Mouse (Mus musculus): Measurements from ENCODE around the gene Ssh2. TPM values are rescaled to one million over a fixed set of nuclear protein-coding genes. Genes with fewer than 3 reads are reported as not detected.

Ssh2 gene
- polyA plus RNA-seq, 1 experiment from 2014 or later = 11.3 TPM

GRCm38 (mm10) chr11:77485229-77485628 is 269.1 kb downstream of the Ssh2 start:
- DNase-seq (ENCODE audit: low spot score) = peak; percentile 66
- Histone ChIP-seq H3K4me3 (ENCODE audit: low read depth, low read length) (no peak overlapping the region), H3K36me3 (ENCODE audit: control insufficient read depth, insufficient read depth, low read length) (no peaks in the 10 kb centered on the region), H3K27ac (replicated peaks; ENCODE audit: low read depth, low read length) (no peak overlapping the region), H3K4me1 (ENCODE audit: control insufficient read depth, insufficient read depth, low read length) (peaks cover 35% of the 10 kb centered on the region), H3K4me2 (ENCODE audit: low read depth, low read length) (no peak overlapping the region), H3K27me3 (replicated peaks; ENCODE audit: control insufficient read depth, insufficient read depth, low read length) (no peaks in the 10 kb centered on the region), H3K9ac (ENCODE audit: low read depth, low read length) (no peak overlapping the region), H3K9me3 (ENCODE audit: control insufficient read depth, low read length) (no peaks in the 10 kb centered on the region)
- 48% methylated on average over 6 of the region's 6 CpGs for WGBS
- ATAC-seq (ENCODE audit: low read depth) = peak; percentile 17; the same call in 1 of the 2 replicates

GRCm38 (mm10) chr11:77486798-77487197 is 270.7 kb downstream of the Ssh2 start:
- H3K27ac ChIP-seq (replicated peaks; ENCODE audit: low read depth, low read length) = no peak overlapping the region
- H3K9ac ChIP-seq (ENCODE audit: low read depth, low read length) = peak overlapping the region; percentile 25; the same call in 1 of the 2 replicates
- H3K4me2 ChIP-seq (ENCODE audit: low read depth, low read length) = 0 out of 2 replicates have a peak overlapping the region, but pooled peaks have one; percentile 7
- ATAC-seq (ENCODE audit: low read depth) (no peak), DNase-seq (ENCODE audit: low spot score) (peak; percentile 42)
- H3K9me3 ChIP-seq (ENCODE audit: control insufficient read depth, low read length) = no peaks in the 10 kb centered on the region
- H3K4me1 ChIP-seq (ENCODE audit: control insufficient read depth, insufficient read depth, low read length) = peaks cover 44% of the 10 kb centered on the region
- WGBS = 61% methylated on average over 5 of the region's 5 CpGs
- no peaks in the 10 kb centered on the region for H3K36me3 ChIP-seq (ENCODE audit: control insufficient read depth, insufficient read depth, low read length)
- no peaks in the 10 kb centered on the region for H3K27me3 ChIP-seq (replicated peaks; ENCODE audit: control insufficient read depth, insufficient read depth, low read length)
- H3K4me3 ChIP-seq (ENCODE audit: low read depth, low read length) = no peak overlapping the region

- DNase-seq (ENCODE audit: low spot score) (no peak), ATAC-seq (ENCODE audit: low read depth) (no peak)
- WGBS = 3% methylated on average over 25 of the region's 55 CpGs
- H3K27ac ChIP-seq (replicated peaks; ENCODE audit: low read depth, low read length) = peak overlapping the region; percentile 70; the same call in 1 of the 2 replicates
- H3K9ac ChIP-seq (ENCODE audit: low read depth, low read length) = peak overlapping the region; percentile 84
- H3K9me3 ChIP-seq (ENCODE audit: control insufficient read depth, low read length) = no peaks in the 10 kb centered on the region
- H3K27me3 ChIP-seq (replicated peaks; ENCODE audit: control insufficient read depth, insufficient read depth, low read length) = no peaks in the 10 kb centered on the region
- peak overlapping the region; percentile 95 for H3K4me2 ChIP-seq (ENCODE audit: low read depth, low read length)
- H3K36me3 ChIP-seq (ENCODE audit: control insufficient read depth, insufficient read depth, low read length) = no peaks in the 10 kb centered on the region
- peaks cover 50% of the 10 kb centered on the region for H3K4me1 ChIP-seq (ENCODE audit: control insufficient read depth, insufficient read depth, low read length)
- peak overlapping the region; percentile 91 for H3K4me3 ChIP-seq (ENCODE audit: low read depth, low read length)
These were observed 272.9 kb downstream of the Ssh2 start for GRCm38 (mm10) chr11:77488771-77489581.

GRCm38 (mm10) chr11:77489591-77490235 is 273.6 kb downstream of the Ssh2 start, which contains the start of gene Ankrd13b:
Ankrd13b (minus strand) TSS chr11:77489678.
- Histone ChIP-seq H3K36me3 (ENCODE audit: control insufficient read depth, insufficient read depth, low read length) (no peaks in the 10 kb centered on the region), H3K27me3 (replicated peaks; ENCODE audit: control insufficient read depth, insufficient read depth, low read length) (no peaks in the 10 kb centered on the region), H3K9ac (ENCODE audit: low read depth, low read length) (peak within 1 kb of the TSS; percentile 84), H3K9me3 (ENCODE audit: control insufficient read depth, low read length) (no peaks in the 10 kb centered on the region), H3K27ac (replicated peaks; ENCODE audit: low read depth, low read length) (peak within 1 kb of the TSS; percentile 70; the same call in 1 of the 2 replicates), H3K4me3 (ENCODE audit: low read depth, low read length) (peak within 1 kb of the TSS; percentile 91), H3K4me1 (ENCODE audit: control insufficient read depth, insufficient read depth, low read length) (peaks cover 58% of the 10 kb centered on the region), H3K4me2 (ENCODE audit: low read depth, low read length) (peak within 1 kb of the TSS; percentile 95)
- peak; percentile 53 for ATAC-seq (ENCODE audit: low read depth)
- peak; percentile 91 for DNase-seq (ENCODE audit: low spot score)
- under 1% methylated on average over 10 of the region's 87 CpGs for WGBS

- Histone ChIP-seq H3K9ac (ENCODE audit: low read depth, low read length) (0 out of 2 replicates have a peak overlapping the region, but pooled peaks have one; percentile 84), H3K9me3 (ENCODE audit: control insufficient read depth, low read length) (no peaks in the 10 kb centered on the region), H3K36me3 (ENCODE audit: control insufficient read depth, insufficient read depth, low read length) (no peaks in the 10 kb centered on the region), H3K4me1 (ENCODE audit: control insufficient read depth, insufficient read depth, low read length) (peaks cover 56% of the 10 kb centered on the region), H3K4me3 (ENCODE audit: low read depth, low read length) (peak overlapping the region; percentile 91; the same call in 1 of the 2 replicates), H3K27me3 (replicated peaks; ENCODE audit: control insufficient read depth, insufficient read depth, low read length) (no peaks in the 10 kb centered on the region), H3K27ac (replicated peaks; ENCODE audit: low read depth, low read length) (peak overlapping the region; percentile 92), H3K4me2 (ENCODE audit: low read depth, low read length) (peak overlapping the region; percentile 95)
- ATAC-seq (ENCODE audit: low read depth) (no peak), DNase-seq (ENCODE audit: low spot score) (no peak)
- WGBS = 60% methylated on average over 6 of the region's 6 CpGs
These were observed 274.4 kb downstream of the Ssh2 start for GRCm38 (mm10) chr11:77490451-77490850.

- Histone ChIP-seq H3K4me2 (ENCODE audit: low read depth, low read length) (peak overlapping the region; percentile 95), H3K27me3 (replicated peaks; ENCODE audit: control insufficient read depth, insufficient read depth, low read length) (no peaks in the 10 kb centered on the region), H3K4me3 (ENCODE audit: low read depth, low read length) (peak overlapping the region; percentile 86), H3K9me3 (ENCODE audit: control insufficient read depth, low read length) (no peaks in the 10 kb centered on the region), H3K36me3 (ENCODE audit: control insufficient read depth, insufficient read depth, low read length) (no peaks in the 10 kb centered on the region), H3K4me1 (ENCODE audit: control insufficient read depth, insufficient read depth, low read length) (peaks cover 55% of the 10 kb centered on the region), H3K9ac (ENCODE audit: low read depth, low read length) (peak overlapping the region; percentile 70), H3K27ac (replicated peaks; ENCODE audit: low read depth, low read length) (peak overlapping the region; percentile 92)
- 0% methylated on average over 13 of the region's 13 CpGs for WGBS
- ATAC-seq (ENCODE audit: low read depth) (peak; percentile 80), DNase-seq (ENCODE audit: low spot score) (peak; percentile 96)
These were observed 275.0 kb downstream of the Ssh2 start for GRCm38 (mm10) chr11:77491123-77491501.

GRCm38 (mm10) chr11:77491502-77492291 is 275.6 kb downstream of the Ssh2 start:
- Histone ChIP-seq H3K27ac (replicated peaks; ENCODE audit: low read depth, low read length) (peak overlapping the region; percentile 92), H3K9ac (ENCODE audit: low read depth, low read length) (peak overlapping the region; percentile 70), H3K4me1 (ENCODE audit: control insufficient read depth, insufficient read depth, low read length) (peaks cover 54% of the 10 kb centered on the region), H3K9me3 (ENCODE audit: control insufficient read depth, low read length) (no peaks in the 10 kb centered on the region), H3K4me2 (ENCODE audit: low read depth, low read length) (peak overlapping the region; percentile 95), H3K4me3 (ENCODE audit: low read depth, low read length) (peak overlapping the region; percentile 86), H3K27me3 (replicated peaks; ENCODE audit: control insufficient read depth, insufficient read depth, low read length) (no peaks in the 10 kb centered on the region), H3K36me3 (ENCODE audit: control insufficient read depth, insufficient read depth, low read length) (no peaks in the 10 kb centered on the region)
- DNase-seq (ENCODE audit: low spot score) = peak; percentile 93
- 0% methylated on average over 18 of the region's 23 CpGs for WGBS
- peak; percentile 81 for ATAC-seq (ENCODE audit: low read depth)

- Histone ChIP-seq H3K4me2 (ENCODE audit: low read depth, low read length) (peak overlapping the region; percentile 95), H3K9ac (ENCODE audit: low read depth, low read length) (peak overlapping the region; percentile 70), H3K4me3 (ENCODE audit: low read depth, low read length) (peak overlapping the region; percentile 86), H3K27ac (replicated peaks; ENCODE audit: low read depth, low read length) (peak overlapping the region; percentile 92), H3K27me3 (replicated peaks; ENCODE audit: control insufficient read depth, insufficient read depth, low read length) (no peaks in the 10 kb centered on the region), H3K4me1 (ENCODE audit: control insufficient read depth, insufficient read depth, low read length) (peaks cover 50% of the 10 kb centered on the region), H3K9me3 (ENCODE audit: control insufficient read depth, low read length) (no peaks in the 10 kb centered on the region), H3K36me3 (ENCODE audit: control insufficient read depth, insufficient read depth, low read length) (no peaks in the 10 kb centered on the region)
- DNase-seq (ENCODE audit: low spot score) = peak; percentile 47
- ATAC-seq (ENCODE audit: low read depth) = no peak
- under 1% methylated on average over 16 of the region's 18 CpGs for WGBS
These were observed 276.3 kb downstream of the Ssh2 start for GRCm38 (mm10) chr11:77492311-77492871.
